Mouse (Mus musculus) olfactory bulb, adult 2 months (tissue): ENCODE measurements at regions not wholly inside any gene's neighbourhood (a gene's known extent, or its start where the extent isn't known, plus 50 kb on each side); places are given as distances from the start of the nearest gene placed in this dataset.

Experiments used
- CTCF ChIP-seq: fragments of 200-500 bp; IDR thresholded peaks from 2 replicates; pipeline ENCODE4 v1.5.1; 2012; ENCODE audit warnings: low read depth, mild to moderate bottlenecking, low read length, moderate library complexity; ENCODE audit not compliant: insufficient read depth
- POLR2A ChIP-seq: fragments of 200-500 bp; IDR thresholded peaks from 2 replicates; pipeline ENCODE4 v1.6.1; 2012; ENCODE audit warnings: mild to moderate bottlenecking, low read depth, low read length, moderate library complexity; ENCODE audit not compliant: insufficient read depth

- no peak for TF ChIP-seq CTCF
- TF ChIP-seq POLR2A = no peak
Observed at GRCm38 (mm10) chr15:62105483-62105882, 1182.7 kb upstream of the A1bg start.
